Mouse (Mus musculus) c-Kit-positive CD71-negative TER-119-negative erythroid progenitor cells, embryonic 14.5 days (primary cell): ENCODE measurements around the gene Fgfr2.
A peak's percentile ranks its signal among the peaks of the same experiment; 100 is the strongest.

ENCODE experiments used
- DNase-seq: peaks from one replicate; pipeline ENCODE4 v3.0.0-alpha.2; 2013; ENCODE audit warnings: low read depth

The Fgfr2 gene

GRCm38 (mm10) chr7:131597779-131598482 is 1525.2 kb downstream of the Fgfr2 start:
- no peak for DNase-seq

GRCm38 (mm10) chr7:131585551-131585950 is 1537.6 kb downstream of the Fgfr2 start:
- DNase-seq: no peak

GRCm38 (mm10) chr7:131582178-131582577 is 1541.0 kb downstream of the Fgfr2 start:
- DNase-seq: no peak

- no peak for DNase-seq
Measured at GRCm38 (mm10) chr7:131575246-131575645, 1547.9 kb downstream of the Fgfr2 start.

GRCm38 (mm10) chr7:131560697-131561042 is 1562.5 kb downstream of the Fgfr2 start:
- no peak for DNase-seq

- DNase-seq: peak; percentile 83
Measured at GRCm38 (mm10) chr7:131559986-131560696, 1563.0 kb downstream of the Fgfr2 start, which contains the start of gene Bub3. TSS of gene Bub3 (plus strand) at chr7:131560222.

GRCm38 (mm10) chr7:131557751-131558150 is 1565.4 kb downstream of the Fgfr2 start:
- DNase-seq: no peak

- no peak for DNase-seq
Measured at GRCm38 (mm10) chr7:131556541-131557271, 1566.4 kb downstream of the Fgfr2 start.

- DNase-seq: no peak
Measured at GRCm38 (mm10) chr7:131556116-131556515, 1567.0 kb downstream of the Fgfr2 start.

GRCm38 (mm10) chr7:131555301-131556081 is 1567.7 kb downstream of the Fgfr2 start:
- no peak for DNase-seq

GRCm38 (mm10) chr7:131554341-131555180 is 1568.6 kb downstream of the Fgfr2 start:
- no peak for DNase-seq

GRCm38 (mm10) chr7:131553771-131554175 is 1569.4 kb downstream of the Fgfr2 start:
- DNase-seq: no peak

- DNase-seq: no peak
Measured at GRCm38 (mm10) chr7:131552781-131553180, 1570.4 kb downstream of the Fgfr2 start.

GRCm38 (mm10) chr7:131551931-131552741 is 1571.0 kb downstream of the Fgfr2 start:
- DNase-seq: no peak

GRCm38 (mm10) chr7:131551471-131551870 is 1571.7 kb downstream of the Fgfr2 start:
- no peak for DNase-seq

- no peak for DNase-seq
Measured at GRCm38 (mm10) chr7:131548473-131548872, 1574.7 kb downstream of the Fgfr2 start, which contains the start of gene Hmx2. TSS of gene Hmx2 (plus strand) at chr7:131548773.

- DNase-seq: no peak
Measured at GRCm38 (mm10) chr7:131547481-131547880, 1575.7 kb downstream of the Fgfr2 start.

- no peak for DNase-seq
Measured at GRCm38 (mm10) chr7:131546423-131546822, 1576.7 kb downstream of the Fgfr2 start.

GRCm38 (mm10) chr7:131545701-131546385 is 1577.3 kb downstream of the Fgfr2 start:
- DNase-seq: no peak

GRCm38 (mm10) chr7:131544871-131545270 is 1578.3 kb downstream of the Fgfr2 start:
- DNase-seq: no peak
